Mouse (Mus musculus) spleen, postnatal 0 days (tissue): ENCODE measurements around the gene Txnrd2. TPM values are rescaled to one million over a fixed set of nuclear protein-coding genes. Genes with fewer than 3 reads are reported as not detected.

Source experiments
- polyA plus RNA-seq: library from polyadenylated mRNA; unstranded; fragments of >200 nt; fragmentation: Nextera tagmentation; extraction: Ambion mirVana; gene quantifications from 2 replicates; pipeline ENCODE4 v1.2.1, GENCODE M21; 2015

Gene Txnrd2
- polyA plus RNA-seq, result 106 and 115 TPM in 2 replicates

GRCm38 (mm10) chr16:18426215-18426791 lies at the start of gene Txnrd2:
Gene Txnrd2 (plus strand): TSS chr16:18426384.

GRCm38 (mm10) chr16:18426802-18427280 lies 657 bp downstream of the Txnrd2 start, which contains the start of gene Comt:
Gene Comt (minus strand): TSS chr16:18426852.

DNA sequence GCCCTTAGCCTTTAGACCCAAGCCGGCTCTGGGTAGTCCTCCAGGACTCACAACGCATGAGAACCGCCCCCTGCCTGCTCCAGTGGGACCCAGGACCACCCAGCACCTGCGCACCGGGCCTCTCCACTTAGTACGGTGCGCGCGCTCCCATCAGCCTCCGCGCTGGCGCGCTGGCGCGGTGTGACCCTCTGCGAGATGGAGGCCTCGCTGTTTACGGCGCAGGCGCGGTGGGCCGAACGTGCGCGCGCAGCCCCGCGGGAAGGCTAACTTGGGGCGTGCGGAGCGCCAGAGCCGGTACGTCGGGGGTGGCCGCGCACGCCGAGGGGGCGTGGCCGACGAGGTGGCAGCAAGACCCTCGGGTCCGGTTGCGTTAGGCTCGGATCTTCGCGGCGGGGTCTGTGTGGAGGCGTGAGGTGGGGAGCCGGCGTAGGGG lies 72.4 kb downstream of the Txnrd2 start, which contains the start of the genes Gnb1l and Rtl10:
Gnb1l (plus strand) TSS at position 156 of the 433 bp plus-strand sequence.
Rtl10 (plus strand) TSS at position 344 of the 433 bp plus-strand sequence.

Other genes starting within 250 kb of the Txnrd2 start
- gene Ccdc188, start 208.5 kb upstream of the Txnrd2 start, polyA plus RNA-seq, result not detected in 2 replicates
- gene Zdhhc8, start 191.2 kb upstream of the Txnrd2 start, polyA plus RNA-seq, result 2.6 and 4.8 TPM in 2 replicates
- 57.7 and 58.7 TPM in 2 replicates for gene Trmt2a, start 177.7 kb upstream of the Txnrd2 start, polyA plus RNA-seq
- 321 and 372 TPM in 2 replicates for gene Ranbp1, start 177.7 kb upstream of the Txnrd2 start, polyA plus RNA-seq
- 3.4 TPM in 1 of 2 replicates, not detected in the other for gene Gm49776, start 168.1 kb upstream of the Txnrd2 start, polyA plus RNA-seq
- 16.1 and 17.9 TPM in 2 replicates for gene Dgcr8, start 137.1 kb upstream of the Txnrd2 start, polyA plus RNA-seq
- gene Tango2, start 78.3 kb upstream of the Txnrd2 start, polyA plus RNA-seq, result 75.2 and 81.4 TPM in 2 replicates
- gene Arvcf, start 78.2 kb upstream of the Txnrd2 start, polyA plus RNA-seq, result 19.8 and 27.9 TPM in 2 replicates
- gene Comt, start 468 bp downstream of the Txnrd2 start, polyA plus RNA-seq, result 118 and 126 TPM in 2 replicates
- 10.1 and 12.7 TPM in 2 replicates for gene Gnb1l, start 72.3 kb downstream of the Txnrd2 start, polyA plus RNA-seq
- gene Rtl10, start 72.5 kb downstream of the Txnrd2 start, polyA plus RNA-seq, result 1.2 and 1.6 TPM in 2 replicates
- gene Tbx1, start 164.3 kb downstream of the Txnrd2 start, polyA plus RNA-seq, result 0.17 and 0.28 TPM in 2 replicates
- 28.5 and 30.4 TPM in 2 replicates for gene Gp1bb, start 196.0 kb downstream of the Txnrd2 start, polyA plus RNA-seq
- gene Gm49601, start 200.0 kb downstream of the Txnrd2 start, polyA plus RNA-seq, result 0.76 and 0.92 TPM in 2 replicates
- gene Sept5, start 203.6 kb downstream of the Txnrd2 start, polyA plus RNA-seq, result 4.3 and 6.2 TPM in 2 replicates